Mouse (Mus musculus) heart, embryonic 11.5 days (tissue): Measurements from ENCODE around the gene Xkr8. TPM values are rescaled to one million over a fixed set of nuclear protein-coding genes. Genes with fewer than 3 reads are reported as not detected.
"Not testable (repeated sequence)": the region's sequence is repeated elsewhere in the genome, so short reads cannot be mapped to it uniquely, and the experiment has no call there.

Experiments
- ATAC-seq: fragments of 200-750 bp; cut with Nextera tagmentation; replicated peaks from 2 replicates; pipeline ENCODE4 v1.8.0; 2017; ENCODE audit warnings: moderate library complexity; ENCODE audit not compliant: insufficient number of reproducible peaks, low FRiP score, low TSS enrichment
- H3K27ac ChIP-seq: fragments of 300-500 bp; sonication (generic); 2 replicates; pipeline ENCODE4 v1.5.1; 2014; ENCODE audit warnings: mild to moderate bottlenecking, low read depth, low read length
- H3K27me3 ChIP-seq: fragments of 300-500 bp; sonication (generic); 2 replicates; pipeline ENCODE4 v1.6.1; 2014; ENCODE audit warnings: mild to moderate bottlenecking, low read length, mixed read lengths; ENCODE audit not compliant: control insufficient read depth, insufficient read depth
- H3K36me3 ChIP-seq: fragments of 300-500 bp; sonication (generic); 2 replicates; pipeline ENCODE4 v1.6.1; 2014; ENCODE audit warnings: mild to moderate bottlenecking, low read length, moderate library complexity, mixed read lengths; ENCODE audit not compliant: control insufficient read depth, insufficient read depth
- H3K4me1 ChIP-seq: fragments of 300-500 bp; sonication (generic); 2 replicates; pipeline ENCODE4 v1.6.1; 2014; ENCODE audit warnings: low read length; ENCODE audit not compliant: control insufficient read depth, insufficient read depth
- H3K4me2 ChIP-seq: fragments of 300-500 bp; sonication (generic); 2 replicates; pipeline ENCODE4 v1.6.1; 2014; ENCODE audit warnings: mild to moderate bottlenecking, moderate library complexity
- H3K4me3 ChIP-seq: fragments of 300-500 bp; sonication (generic); 2 replicates; pipeline ENCODE4 v1.5.1; 2014; ENCODE audit warnings: low read depth, low read length
- H3K9ac ChIP-seq: fragments of 300-500 bp; sonication (generic); 2 replicates; pipeline ENCODE4 v1.6.1; 2014; ENCODE audit warnings: mild to moderate bottlenecking, low read depth, low read length, moderate library complexity
- H3K9me3 ChIP-seq: fragments of 300-500 bp; sonication (generic); replicated peaks from 2 replicates; pipeline ENCODE4 v1.6.1; 2016; ENCODE audit warnings: low read length; ENCODE audit not compliant: control insufficient read depth
- WGBS: fragments of 180-500 bp; shearing (Covaris S2); extraction: QIAGEN DNeasy Blood & Tissue Kit; methylation state at CpG from one replicate; pipeline ENCODE4 v1.1.7; 2014; ENCODE audit not compliant: insufficient replicate concordance; 5-methylcytosine and 5-hydroxymethylcytosine counted together
- polyA plus RNA-seq: library from polyadenylated mRNA; unstranded; fragments of >200 nt; fragmentation: Nextera tagmentation; extraction: Ambion mirVana; gene quantifications from 2 replicates; pipeline ENCODE4 v1.2.1, GENCODE M21; 2014

Gene Xkr8
- 6.1 and 7.2 TPM in 2 replicates for polyA plus RNA-seq

DNA sequence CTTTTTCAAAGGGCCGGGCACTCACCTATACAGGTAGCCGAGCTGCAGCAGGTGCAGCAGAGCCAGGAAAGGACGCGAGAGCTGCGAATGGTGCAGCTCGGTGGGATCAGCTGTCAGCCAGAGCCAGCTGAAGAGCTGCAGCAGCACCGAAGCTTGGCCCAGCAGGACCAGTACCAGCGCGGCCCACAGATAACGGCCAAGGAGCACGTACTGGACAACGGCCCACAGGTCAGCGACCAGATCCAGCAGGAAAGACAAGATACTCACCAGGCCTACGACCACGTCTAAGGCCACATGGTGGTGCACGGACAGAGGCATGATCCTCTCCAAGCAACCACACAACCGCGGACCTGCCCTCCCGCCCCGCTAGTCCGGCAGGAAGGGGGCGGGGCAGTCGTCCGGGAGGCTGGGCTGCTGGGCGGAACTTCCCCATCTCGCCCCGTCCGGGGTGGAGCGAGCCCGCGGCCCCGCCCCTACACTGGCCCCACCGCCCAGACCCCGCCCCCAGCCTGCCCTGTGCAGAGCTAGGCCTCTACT, at the start of gene Xkr8:
Xkr8 (minus strand) TSS at position 399 of the 537 bp plus-strand sequence.
- 2% methylated on average over 34 of the region's 34 CpGs for WGBS

DNA sequence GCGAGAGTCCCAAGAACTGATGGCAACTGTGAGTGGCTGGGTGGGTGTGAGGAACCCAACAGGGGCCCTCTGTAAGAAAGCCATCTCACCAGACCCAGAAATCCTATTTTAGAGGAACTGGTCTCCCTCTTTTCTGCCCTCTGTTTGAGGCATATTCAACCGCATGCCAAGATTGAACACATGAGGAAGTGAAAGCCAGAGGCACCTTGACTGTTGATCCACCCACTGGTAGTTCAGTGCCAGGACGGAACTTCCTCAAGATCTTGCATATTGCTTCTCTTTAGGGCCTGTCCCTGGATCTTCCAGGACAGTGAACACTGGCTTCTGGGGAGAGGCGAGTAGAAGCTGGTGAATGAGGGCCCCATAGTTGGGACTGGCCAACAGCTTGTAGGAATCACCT, 47.9 kb upstream of the Xkr8 start:
- WGBS = 92% methylated on average over 4 of the region's 4 CpGs
- Histone ChIP-seq H3K4me3 (no peak overlapping the region), H3K9me3 (no peaks in the 10 kb centered on the region), H3K9ac (no peak overlapping the region), H3K27me3 (no peaks in the 10 kb centered on the region), H3K27ac (no peak overlapping the region), H3K36me3 (peaks cover 39% of the 10 kb centered on the region), H3K4me1 (no peaks in the 10 kb centered on the region), H3K4me2 (no peak overlapping the region)
- ATAC-seq = no peak

More for the DNA sequence above, at the start of gene Xkr8:
- H3K36me3 ChIP-seq = no peaks in the 10 kb centered on the region
- peak within 1 kb of the TSS; percentile 81 for H3K4me2 ChIP-seq
- H3K4me3 ChIP-seq = peak within 1 kb of the TSS; percentile 51
- H3K4me1 ChIP-seq = peaks cover 7% of the 10 kb centered on the region
- H3K9ac ChIP-seq = peak within 1 kb of the TSS; percentile 50
- no peak within 1 kb of the TSS for H3K27ac ChIP-seq
- H3K9me3 ChIP-seq = no peaks in the 10 kb centered on the region
- no peaks in the 10 kb centered on the region for H3K27me3 ChIP-seq
- peak; percentile 93 for ATAC-seq

DNA sequence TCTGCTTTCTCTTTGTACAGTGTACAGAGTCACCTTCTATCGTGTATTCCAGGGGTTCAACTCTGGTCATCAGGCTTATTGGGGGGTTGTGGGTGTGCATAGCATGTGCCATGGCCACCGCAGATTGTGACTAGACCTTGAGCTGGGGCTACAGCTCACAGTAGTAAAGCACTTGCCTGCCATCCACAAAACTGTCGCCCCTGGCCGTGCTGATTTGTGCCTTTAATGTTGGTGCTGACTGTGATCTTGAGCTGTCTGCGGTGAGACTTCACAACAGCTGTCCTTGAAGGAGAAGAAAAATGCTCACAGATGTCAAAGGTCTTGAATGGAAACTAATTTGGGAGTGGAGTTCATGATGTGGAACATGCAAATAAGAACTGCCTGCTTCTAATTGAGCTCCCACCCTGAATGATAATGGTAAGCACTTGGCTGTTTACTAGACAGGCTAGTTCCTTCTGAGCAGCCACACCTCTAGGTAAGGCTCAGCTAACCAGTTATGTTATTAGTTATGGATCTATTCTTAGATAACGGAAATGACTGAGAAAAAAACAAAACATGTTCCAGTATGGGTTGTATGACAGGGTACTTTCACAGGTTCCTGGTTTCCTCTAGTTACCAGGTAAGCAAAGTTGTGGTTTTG, 46.3 kb upstream of the Xkr8 start:
- Histone ChIP-seq H3K4me1 (no peaks in the 10 kb centered on the region), H3K9ac (no peak overlapping the region), H3K27ac (no peak overlapping the region), H3K4me3 (no peak overlapping the region), H3K36me3 (peaks cover 53% of the 10 kb centered on the region), H3K27me3 (no peaks in the 10 kb centered on the region), H3K4me2 (no peak overlapping the region), H3K9me3 (no peaks in the 10 kb centered on the region)
- ATAC-seq = no peak
- WGBS = 92% methylated on average over 6 of the region's 6 CpGs

DNA sequence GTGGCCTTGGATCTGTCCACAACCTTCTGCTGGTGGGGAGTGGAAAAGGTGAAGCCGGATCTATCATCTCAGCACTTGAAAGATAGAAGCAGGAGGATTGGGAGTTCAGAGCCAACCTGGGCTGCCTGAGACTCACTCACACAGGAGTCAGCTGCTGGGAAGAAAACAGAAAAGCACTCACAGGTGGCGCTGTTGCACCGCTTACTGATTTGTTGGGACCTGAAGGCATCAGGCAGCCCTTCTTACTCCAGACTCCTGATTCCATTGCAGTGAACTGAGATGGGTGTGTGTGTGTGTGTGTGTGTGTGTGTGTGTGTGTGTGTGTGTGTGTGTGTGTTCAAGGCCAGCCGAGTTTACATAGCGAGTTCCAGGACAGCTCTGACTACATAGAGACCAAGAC, 44.4 kb upstream of the Xkr8 start:
- no peak overlapping the region for H3K4me2 ChIP-seq
- no peaks in the 10 kb centered on the region for H3K27me3 ChIP-seq
- H3K36me3 ChIP-seq = peaks cover 65% of the 10 kb centered on the region
- H3K27ac ChIP-seq = no peak overlapping the region
- WGBS = 89% methylated on average over 5 of the region's 5 CpGs
- H3K4me3 ChIP-seq = no peak overlapping the region
- no peaks in the 10 kb centered on the region for H3K9me3 ChIP-seq
- H3K9ac ChIP-seq = no peak overlapping the region
- no peaks in the 10 kb centered on the region for H3K4me1 ChIP-seq
- ATAC-seq = no peak

DNA sequence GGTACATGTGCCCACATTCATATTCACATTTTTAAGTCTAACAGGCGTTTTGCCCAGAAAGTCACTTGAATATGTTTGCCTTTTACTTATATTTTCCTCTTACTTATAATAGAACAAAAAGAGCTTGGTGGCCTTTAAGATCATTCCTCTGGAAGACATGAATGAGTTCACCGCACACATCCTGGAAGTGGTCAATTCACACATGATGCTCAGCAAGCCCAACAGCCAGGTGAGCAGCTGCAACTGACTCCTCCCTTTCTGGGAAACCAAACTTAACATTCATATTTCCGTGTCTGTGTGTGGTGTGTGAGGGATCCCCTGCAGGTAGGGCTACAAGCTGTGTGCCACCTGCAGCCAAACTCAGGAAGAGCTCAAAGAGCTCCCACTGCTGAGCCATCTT, 42.6 kb upstream of the Xkr8 start:
- H3K9me3 ChIP-seq = no peaks in the 10 kb centered on the region
- H3K27me3 ChIP-seq = no peaks in the 10 kb centered on the region
- H3K27ac ChIP-seq = no peak overlapping the region

DNA sequence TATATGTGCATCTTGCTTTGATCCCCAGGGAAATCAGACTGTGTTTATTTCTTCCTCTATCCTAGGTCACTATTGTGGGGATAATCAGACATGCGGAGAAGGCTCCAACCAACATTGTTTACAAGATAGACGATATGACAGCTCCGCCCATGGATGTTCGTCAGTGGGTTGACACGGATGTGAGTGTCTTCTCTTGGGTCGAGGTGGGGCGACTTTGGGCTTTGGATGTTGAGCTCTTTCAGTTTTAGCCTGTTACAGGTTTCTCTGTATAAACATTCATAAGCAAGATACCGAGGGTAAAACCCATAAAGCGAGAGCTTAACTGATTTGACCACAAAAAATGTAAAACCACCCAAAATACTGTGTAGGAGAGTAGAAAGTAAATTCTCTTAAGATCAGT, 39.4 kb upstream of the Xkr8 start:
- H3K9ac ChIP-seq = no peak overlapping the region
- 0 out of 2 replicates have a peak, but pooled peaks cover 4% of the 10 kb centered on the region for H3K4me1 ChIP-seq
- no peak for ATAC-seq
- no peak overlapping the region for H3K4me2 ChIP-seq
- peaks cover 49% of the 10 kb centered on the region for H3K36me3 ChIP-seq
- no peak overlapping the region for H3K4me3 ChIP-seq
- no peak overlapping the region for H3K27ac ChIP-seq
- WGBS = 89% methylated on average over 9 of the region's 9 CpGs
- no peaks in the 10 kb centered on the region for H3K9me3 ChIP-seq
- H3K27me3 ChIP-seq = no peaks in the 10 kb centered on the region

More for the DNA sequence above, 42.6 kb upstream of the Xkr8 start:
- H3K4me3 ChIP-seq = no peak overlapping the region
- WGBS = 75% methylated on average over 3 of the region's 3 CpGs
- peaks cover 73% of the 10 kb centered on the region for H3K36me3 ChIP-seq
- ATAC-seq = no peak
- no peak overlapping the region for H3K4me2 ChIP-seq
- no peaks in the 10 kb centered on the region for H3K4me1 ChIP-seq
- H3K9ac ChIP-seq = no peak overlapping the region

DNA sequence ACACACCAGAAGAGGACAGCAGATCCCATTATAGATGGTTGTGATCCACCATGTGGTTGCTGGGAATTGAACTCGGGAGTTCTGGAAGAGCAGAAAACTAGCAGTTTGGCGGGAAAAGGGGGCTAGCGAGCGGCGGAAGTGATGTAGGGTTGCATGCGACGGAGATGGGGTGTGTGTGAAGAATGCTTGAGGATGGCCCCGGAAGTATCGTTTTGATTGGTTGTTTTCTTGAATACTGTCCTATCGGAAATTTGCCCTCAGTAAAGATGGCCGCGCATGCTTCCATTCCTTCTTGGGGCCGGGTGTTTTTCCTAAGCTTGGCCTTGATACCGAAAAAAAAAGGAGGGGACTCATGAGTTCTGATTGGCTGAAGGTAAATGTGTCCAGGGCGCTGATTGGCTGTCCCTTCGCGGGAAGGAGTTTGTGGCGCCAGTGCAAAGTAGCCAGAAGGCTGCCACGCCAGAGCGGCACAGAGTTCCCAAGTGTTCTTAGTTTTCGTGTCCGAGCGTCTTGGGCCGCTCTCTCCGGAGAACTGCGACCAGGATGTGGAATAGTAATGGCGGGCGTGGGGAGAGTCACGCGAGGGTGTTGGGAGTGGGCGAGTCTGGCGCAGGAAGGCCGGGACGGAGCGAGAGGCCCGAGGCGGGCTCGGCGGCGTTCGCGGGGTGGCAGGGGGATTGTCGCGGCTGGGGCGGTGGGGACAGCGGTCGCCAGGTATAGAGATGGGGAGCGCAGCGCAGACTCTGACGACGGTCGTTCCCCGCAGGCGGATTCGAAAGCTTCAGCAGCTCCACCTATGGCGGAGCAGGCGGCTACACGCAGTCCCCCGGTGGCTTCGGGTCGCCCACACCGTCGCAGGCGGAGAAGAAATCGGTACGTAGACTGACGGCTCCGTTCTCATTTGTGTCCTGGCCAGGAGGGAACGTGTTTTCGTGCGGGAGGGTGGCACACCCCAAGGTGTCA, 35.8 kb upstream of the Xkr8 start, which contains the start of gene Rpa2:
Rpa2 (plus strand) TSS at position 419 of the 963 bp plus-strand sequence.
- under 1% methylated on average over 70 of the region's 71 CpGs for WGBS
- Histone ChIP-seq H3K4me1 (0 out of 2 replicates have a peak, but pooled peaks cover 4% of the 10 kb centered on the region), H3K27me3 (no peaks in the 10 kb centered on the region), H3K36me3 (peaks cover 15% of the 10 kb centered on the region), H3K4me2 (peak within 1 kb of the TSS; percentile 86), H3K27ac (peak within 1 kb of the TSS; percentile 71), H3K9me3 (no peaks in the 10 kb centered on the region), H3K9ac (peak within 1 kb of the TSS; percentile 91), H3K4me3 (peak within 1 kb of the TSS; percentile 93)
- peak; percentile 93 for ATAC-seq

DNA sequence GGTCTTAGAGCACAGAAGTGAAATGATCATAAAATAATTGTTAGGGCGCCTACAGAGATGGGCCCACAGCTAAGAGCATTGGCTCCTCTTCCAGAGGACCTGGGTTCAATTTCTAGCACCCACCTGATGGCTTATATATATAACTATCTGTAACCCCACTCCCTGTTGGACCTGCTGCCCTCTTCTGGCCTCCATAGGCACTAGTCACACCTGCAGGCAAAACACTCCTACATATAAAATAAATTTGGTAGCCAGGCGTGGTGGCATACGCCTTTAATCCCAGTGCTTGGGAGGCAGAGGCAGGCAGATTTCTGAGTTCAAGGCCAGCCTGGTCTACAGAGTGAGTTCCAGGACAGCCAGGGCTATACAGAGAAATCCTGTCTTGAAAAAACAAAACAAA, 30.8 kb upstream of the Xkr8 start:
- H3K4me3 ChIP-seq, ATAC-seq, H3K4me2 ChIP-seq, H3K9me3 ChIP-seq, H3K27ac ChIP-seq, H3K36me3 ChIP-seq, H3K27me3 ChIP-seq, H3K4me1 ChIP-seq, H3K9ac ChIP-seq: not testable (repeated sequence)
- WGBS = 69% methylated on average over 3 of the region's 3 CpGs
